ENCODE assay signal across 18 mouse cellular contexts in genomic region chr12:107859750-107860149, GRCm38 (mm10).
DNase-seq lines count a peak whose midpoint lies in the region; ATAC-seq lines count a peak whose summit lies in the region.
"Had no signal": no experiment of that assay in that cellular context is flagged by ENCODE, and none has a peak within 500 bp of the region (broad histone marks: within the 10 kb centered on the region; RNA-seq: fewer than 3 reads in every experiment).

No protein-coding gene starts in this region.

- H3K4me1 ChIP-seq in neural tube, embryonic 12.5 days = peaks cover 11% of the 10 kb centered on the region
- no peaks in the 10 kb centered on the region; the same call in 1 of the 2 replicates for H3K4me1 ChIP-seq in neural tube, embryonic 15.5 days
- H3K4me1 ChIP-seq in forebrain, embryonic 13.5 days = peaks cover 24% of the 10 kb centered on the region
- H3K4me1 ChIP-seq in midbrain, embryonic 14.5 days (ENCODE audit: control insufficient read depth, insufficient read depth, low read length) = peaks cover 5% of the 10 kb centered on the region; the same call in 1 of the 2 replicates

- no peak overlapping the region for H3K9ac ChIP-seq in neural tube, embryonic 12.5 days
- no peak overlapping the region for H3K9ac ChIP-seq in neural tube, embryonic 15.5 days (replicated peaks)
- H3K9ac ChIP-seq in forebrain, embryonic 13.5 days = no peak overlapping the region
- no peak overlapping the region for H3K9ac ChIP-seq in midbrain, embryonic 14.5 days (replicated peaks; ENCODE audit: low read length)
- H3K9ac ChIP-seq: liver, postnatal 0 days had no signal

- 0 out of 2 replicates have a peak overlapping the region, but pooled peaks have one; percentile 1 for H3K4me2 ChIP-seq in neural tube, embryonic 12.5 days (replicated peaks)
- H3K4me2 ChIP-seq in neural tube, embryonic 15.5 days = no peak overlapping the region
- peak overlapping the region; percentile 35; the same call in 1 of the 2 replicates for H3K4me2 ChIP-seq in forebrain, embryonic 13.5 days
- no peak overlapping the region for H3K4me2 ChIP-seq in midbrain, embryonic 14.5 days (ENCODE audit: low read length)
- H3K4me2 ChIP-seq: heart, embryonic 11.5 days had no signal

- no peak for ATAC-seq in neural tube, embryonic 12.5 days (ENCODE audit: low FRiP score, low read depth)
- ATAC-seq in neural tube, embryonic 15.5 days (ENCODE audit: low FRiP score) = no peak
- peak; percentile 84 for ATAC-seq in forebrain, embryonic 13.5 days
- ATAC-seq in midbrain, embryonic 14.5 days (ENCODE audit: low FRiP score, low TSS enrichment) = no peak
- ATAC-seq: liver, postnatal 0 days had no signal

- H3K27ac ChIP-seq in neural tube, embryonic 12.5 days = no peak overlapping the region
- H3K27ac ChIP-seq in neural tube, embryonic 15.5 days (replicated peaks) = no peak overlapping the region
- 0 out of 2 replicates have a peak overlapping the region, but pooled peaks have one; percentile 54 for H3K27ac ChIP-seq in forebrain, embryonic 13.5 days
- H3K27ac ChIP-seq in midbrain, embryonic 14.5 days (replicated peaks; ENCODE audit: low read depth, low read length) = no peak overlapping the region

- no peak overlapping the region for H3K4me3 ChIP-seq in neural tube, embryonic 12.5 days
- no peak overlapping the region for H3K4me3 ChIP-seq in neural tube, embryonic 15.5 days (replicated peaks)
- H3K4me3 ChIP-seq in forebrain, embryonic 13.5 days = no peak overlapping the region
- no peak overlapping the region for H3K4me3 ChIP-seq in midbrain, embryonic 14.5 days (replicated peaks; ENCODE audit: low read depth, low read length)

- WGBS in neural tube, embryonic 12.5 days = 17% methylated on average over 8 of the region's 8 CpGs
- 11% methylated on average over 7 of the region's 8 CpGs for WGBS in neural tube, embryonic 15.5 days
- WGBS in forebrain, embryonic 13.5 days = 1% methylated on average over 7 of the region's 8 CpGs
- 7% methylated on average over 8 of the region's 8 CpGs for WGBS in midbrain, embryonic 14.5 days

- intact Hi-C loops in heart, postnatal 36 days (cut with DNase I) = no loop called here

- DNase-seq in heart, adult 11 months = peak; percentile 61
- no peak for DNase-seq in heart, postnatal 36 days
- DNase-seq in midbrain, embryonic 14.5 days = peak; percentile 60
- DNase-seq in c-Kit-positive CD71-positive TER-119-positive erythroid progenitor cells, embryonic 14.5 days (ENCODE audit: low spot score) = no peak
- DNase-seq in heart, postnatal 4 days = no peak
- DNase-seq: adrenal gland, postnatal 25 days; cerebellum, adult 2 months; heart, postnatal 10 days; kidney, adult 18-20 months; kidney, postnatal 10 days; liver, postnatal 0 days; lung, postnatal 14 days; right cerebral cortex, postnatal 25 days had no signal

- H3K36me3 ChIP-seq in neural tube, embryonic 12.5 days = no peaks in the 10 kb centered on the region
- H3K36me3 ChIP-seq in neural tube, embryonic 15.5 days = no peaks in the 10 kb centered on the region
- H3K36me3 ChIP-seq in forebrain, embryonic 13.5 days (ENCODE audit: poor library complexity, severe bottlenecking) = no peaks in the 10 kb centered on the region
- H3K36me3 ChIP-seq in midbrain, embryonic 14.5 days (ENCODE audit: control insufficient read depth, insufficient read depth, low read length) = no peaks in the 10 kb centered on the region

- H3K27me3 ChIP-seq in neural tube, embryonic 12.5 days (replicated peaks) = no peaks in the 10 kb centered on the region
- H3K27me3 ChIP-seq in neural tube, embryonic 15.5 days (replicated peaks) = no peaks in the 10 kb centered on the region
- no peaks in the 10 kb centered on the region for H3K27me3 ChIP-seq in forebrain, embryonic 13.5 days
- H3K27me3 ChIP-seq in midbrain, embryonic 14.5 days (ENCODE audit: control insufficient read depth, insufficient read depth, low read length) = no peaks in the 10 kb centered on the region
- H3K27me3 ChIP-seq: CH12.LX had no signal

- no peaks in the 10 kb centered on the region for H3K9me3 ChIP-seq in neural tube, embryonic 12.5 days
- H3K9me3 ChIP-seq in neural tube, embryonic 15.5 days (replicated peaks) = no peaks in the 10 kb centered on the region
- H3K9me3 ChIP-seq in forebrain, embryonic 13.5 days (replicated peaks) = no peaks in the 10 kb centered on the region
- no peaks in the 10 kb centered on the region for H3K9me3 ChIP-seq in midbrain, embryonic 14.5 days (ENCODE audit: control insufficient read depth, low read length)

Comparison
In these comparisons a context has a peak if more than half of its experiments do, and no peak if none do; other contexts are left out.
1. DNase-seq: peak in heart, adult 11 months (single experiment) and midbrain, embryonic 14.5 days (single experiment); none in heart, postnatal 36 days (0 of 2), c-Kit-positive CD71-positive TER-119-positive erythroid progenitor cells, embryonic 14.5 days (single experiment) and heart, postnatal 4 days (single experiment).
2. H3K4me2 ChIP-seq: peak in neural tube, embryonic 12.5 days (single experiment) and forebrain, embryonic 13.5 days (single experiment); none in neural tube, embryonic 15.5 days (single experiment) and midbrain, embryonic 14.5 days (single experiment).